Mouse (Mus musculus): ENCODE measurements around the gene Icam1.
"Not testable (repeated sequence)": the region's sequence is repeated elsewhere in the genome, so short reads cannot be mapped to it uniquely, and the experiment has no call there.

Icam1 gene

DNA sequence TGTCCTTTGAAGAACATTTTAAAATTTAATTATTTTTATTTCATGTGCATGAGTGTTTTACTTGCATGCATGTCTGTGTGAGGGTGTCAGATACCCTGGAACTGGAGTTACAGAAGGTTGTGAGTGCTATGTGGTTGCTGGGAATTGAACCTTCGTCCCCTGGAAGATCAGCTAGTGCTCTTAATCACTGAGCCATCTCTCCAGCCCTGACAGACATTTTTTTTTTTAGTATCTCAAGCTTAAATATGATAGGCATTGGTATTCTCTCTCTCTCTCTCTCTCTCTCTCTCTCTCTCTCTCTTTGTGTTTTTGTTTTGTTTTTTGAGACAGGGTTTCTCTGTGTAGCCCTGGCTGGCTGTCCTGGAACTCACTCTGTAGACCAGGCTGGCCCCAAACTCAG lies 29.0 kb downstream of the Icam1 start:
- not testable (repeated sequence) for DNase-seq (ENCODE audit: low read depth in 2 of 2, low spot score in 2 of 2)

DNA sequence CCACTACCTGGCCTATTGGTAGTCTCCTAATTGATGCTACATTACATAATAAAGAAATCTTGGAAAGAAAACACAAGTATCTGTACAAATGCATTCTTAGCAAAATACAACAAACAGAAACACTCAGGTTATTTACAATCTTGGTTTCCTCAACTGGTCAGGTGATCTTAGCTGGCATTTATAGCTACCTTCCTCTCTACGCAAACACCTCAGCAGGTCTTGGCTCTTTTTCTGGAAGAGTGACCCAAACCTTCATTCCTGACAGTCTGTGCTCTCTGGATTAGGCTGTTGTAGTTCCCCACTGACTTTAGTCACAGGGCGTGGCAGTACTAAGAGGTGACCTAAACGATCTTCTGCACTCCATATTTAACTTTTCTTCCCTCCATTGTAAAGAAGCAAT lies 29.4 kb downstream of the Icam1 start:
- no peak for DNase-seq (ENCODE audit: low read depth in 2 of 2, low spot score in 2 of 2)

DNA sequence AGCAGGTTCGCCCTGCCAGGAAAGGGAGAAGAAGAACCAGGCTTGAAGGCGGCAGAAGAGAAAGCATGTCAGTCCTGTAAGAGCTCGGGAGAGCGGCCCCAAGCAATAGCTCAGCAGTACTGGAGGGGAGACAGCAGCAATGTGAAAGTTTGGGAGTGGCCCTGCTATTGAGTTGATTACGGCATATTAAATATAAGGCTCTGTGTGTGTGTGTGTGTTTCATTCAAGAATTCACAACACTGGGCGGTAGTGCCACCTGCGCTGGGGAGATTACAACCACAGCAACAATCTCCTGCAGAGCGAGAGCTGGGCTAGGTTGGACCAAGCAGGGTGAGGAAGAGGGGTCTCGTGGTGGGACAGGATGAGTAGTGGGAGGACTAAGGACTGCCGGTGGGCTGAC lies 35.8 kb downstream of the Icam1 start:
- DNase-seq (ENCODE audit: low read depth in 2 of 2, low spot score in 2 of 2): no peak

DNA sequence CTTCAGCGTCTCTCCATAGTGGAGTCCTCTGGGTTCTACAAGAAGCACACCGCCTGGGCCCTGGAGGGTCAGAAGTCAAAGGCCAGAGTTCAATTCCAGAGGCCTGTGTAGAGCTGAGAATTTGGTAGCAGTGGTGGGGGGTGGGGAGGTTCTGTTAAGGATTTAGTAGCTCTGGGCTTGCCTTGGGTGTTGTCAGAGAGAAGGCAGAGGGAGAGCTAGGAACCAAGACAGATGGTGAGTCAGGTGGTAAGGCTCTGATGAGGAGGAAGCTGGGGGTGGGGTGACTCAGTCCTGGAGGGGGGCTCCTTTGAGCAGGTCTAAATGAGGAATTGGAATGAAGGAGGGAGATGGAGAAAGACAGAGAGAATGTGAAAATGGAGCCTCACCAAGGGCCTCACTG lies 47.1 kb downstream of the Icam1 start:
- no peak for DNase-seq (ENCODE audit: low read depth in 2 of 2, low spot score in 2 of 2)

DNA sequence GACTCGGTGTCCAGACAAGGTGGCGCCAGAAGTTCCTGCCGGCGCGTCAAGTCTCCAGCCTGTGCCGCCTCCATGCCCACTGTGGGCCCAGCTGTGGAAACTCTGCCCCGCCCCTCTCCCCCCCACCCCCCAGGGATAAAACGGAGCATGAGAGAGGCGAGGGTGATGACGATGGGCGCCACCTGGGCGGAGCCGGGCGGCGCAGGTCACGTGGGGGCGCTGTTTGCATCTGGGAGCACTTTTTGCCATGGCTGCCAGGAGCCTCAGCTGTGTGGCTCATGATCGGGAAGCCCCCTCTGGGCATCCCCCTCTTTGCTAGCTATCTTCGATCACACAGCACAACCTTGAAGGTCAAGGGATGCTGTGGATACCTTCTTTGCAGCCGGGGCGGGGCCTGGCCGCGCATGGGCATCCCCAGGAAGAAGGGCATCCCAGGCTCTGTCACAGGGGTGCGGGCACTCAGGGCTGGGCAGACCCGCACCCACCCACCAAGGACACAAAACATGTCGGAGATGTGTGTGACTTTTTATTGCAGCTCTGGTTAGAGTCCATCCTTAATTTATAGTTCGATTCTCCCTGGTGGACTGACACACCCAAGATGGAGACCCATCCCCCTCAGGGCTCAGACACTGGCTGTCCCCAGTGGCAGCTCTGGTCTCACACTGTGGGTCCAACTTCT lies 51.4 kb downstream of the Icam1 start, which contains the start of gene Zglp1:
Gene Zglp1 (minus strand): TSS at position 88 of the 679 bp plus-strand sequence.
- DNase-seq (ENCODE audit: low read depth in 2 of 2, low spot score in 2 of 2): no peak

DNA sequence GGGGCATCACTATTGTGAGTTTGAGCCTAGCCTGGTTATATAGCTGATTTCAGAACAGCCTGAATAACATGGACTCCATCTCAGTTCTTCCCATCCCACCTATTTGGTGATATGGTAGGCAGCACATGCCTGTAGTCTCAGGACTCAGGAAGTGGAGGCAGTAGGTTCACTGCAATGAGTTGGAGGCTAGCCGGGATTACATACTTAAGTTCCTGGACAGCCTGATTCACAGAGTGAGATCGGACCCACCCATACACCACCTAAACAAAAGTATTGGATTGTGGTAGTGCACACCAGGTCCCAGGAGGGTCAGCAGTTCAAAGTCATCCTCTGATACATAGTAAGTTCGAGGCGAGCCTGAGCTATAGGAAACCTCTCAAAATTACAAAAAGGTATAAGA lies 56.9 kb downstream of the Icam1 start:
- DNase-seq (ENCODE audit: low read depth in 2 of 2, low spot score in 2 of 2): no peak

DNA sequence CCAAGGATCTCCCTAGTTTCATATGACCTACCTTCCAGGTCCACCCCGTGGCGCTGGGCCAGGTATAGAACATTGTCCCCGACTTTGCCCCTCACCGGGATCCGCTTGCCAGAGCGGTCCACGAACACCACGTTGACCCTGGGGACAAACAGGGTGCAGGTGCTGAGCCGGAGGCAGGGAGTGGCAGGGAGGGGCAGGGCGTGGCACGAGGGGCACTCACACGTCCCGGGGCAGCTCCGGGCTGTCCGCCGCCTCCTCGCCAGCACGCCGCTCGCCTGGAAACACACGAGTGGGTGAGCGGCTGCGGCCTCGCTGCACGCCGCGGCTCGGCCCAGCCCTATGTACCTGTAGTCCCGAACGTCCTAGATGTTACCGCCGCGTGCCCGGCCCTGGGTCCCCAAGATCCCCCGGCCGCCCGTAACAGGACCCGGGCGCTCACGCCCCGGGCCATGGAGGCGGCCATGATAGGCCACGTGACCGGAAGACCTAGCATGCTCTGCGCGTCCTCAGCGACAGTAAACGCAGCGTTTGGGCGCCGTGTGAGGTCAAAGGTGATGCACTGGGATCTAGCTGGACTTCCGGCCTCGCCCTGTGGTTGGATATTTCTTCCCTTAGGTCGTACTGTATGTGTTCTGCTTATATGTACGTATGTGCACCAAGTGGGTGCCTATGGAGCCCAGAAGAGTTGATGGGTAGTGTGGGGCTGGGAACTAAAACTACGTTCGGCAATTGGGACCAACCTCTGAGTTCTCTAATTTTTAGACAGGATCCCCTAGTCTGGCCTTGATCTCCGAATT lies 57.5 kb downstream of the Icam1 start, which contains the start of the genes Gm49373 and Fdx1l:
Gene Gm49373 (minus strand): TSS at position 53 of the 797 bp plus-strand sequence.
Gene Fdx1l (minus strand): TSS at position 571 of the 797 bp plus-strand sequence.
- peak; percentile 65 to 76 for DNase-seq (ENCODE audit: low read depth in 2 of 2, low spot score in 2 of 2)

DNA sequence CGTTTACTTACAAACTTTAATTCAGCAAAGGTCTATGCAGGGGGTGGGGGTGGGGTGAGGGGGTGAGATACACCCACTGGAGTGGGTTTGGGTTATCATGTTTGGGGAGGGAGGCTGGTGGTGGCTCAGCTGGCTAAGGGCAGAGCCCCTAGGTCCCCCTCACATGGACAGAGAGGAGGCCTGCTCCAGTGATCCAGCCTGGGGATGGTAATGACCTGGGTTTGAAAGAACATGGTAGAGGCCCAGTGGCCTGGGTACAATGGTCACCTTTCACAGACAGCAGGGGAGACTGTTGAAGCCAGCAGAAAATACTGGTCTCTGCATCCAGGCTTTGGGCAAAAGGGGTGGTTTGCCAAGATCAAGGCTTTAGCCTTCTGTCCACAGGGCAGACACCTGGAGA lies 58.4 kb downstream of the Icam1 start:
- no peak for DNase-seq (ENCODE audit: low read depth in 2 of 2, low spot score in 2 of 2)

DNA sequence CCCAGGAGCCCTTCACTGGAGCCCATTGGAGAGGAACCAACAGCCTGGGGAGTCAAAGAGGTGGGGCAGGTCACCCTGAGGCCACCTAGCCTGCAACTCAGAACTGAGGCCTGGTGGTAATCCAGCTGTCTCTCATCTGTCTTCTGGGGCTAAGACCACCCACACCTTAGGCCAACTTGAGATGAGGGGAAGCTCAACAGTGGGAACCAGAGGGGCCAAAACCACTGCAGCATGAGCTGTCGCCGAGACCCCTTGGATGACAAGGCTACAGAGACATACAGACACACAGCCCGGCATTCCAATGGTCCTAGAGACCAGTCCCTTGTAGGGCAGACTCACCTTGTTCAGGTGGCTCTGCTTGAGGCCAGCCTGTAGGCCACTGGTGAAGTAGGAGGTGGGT lies 59.8 kb downstream of the Icam1 start:
- no peak for DNase-seq (ENCODE audit: low read depth in 2 of 2, low spot score in 2 of 2)

Data from CD8-positive naive resting alpha-beta T cell, adult 2 months (primary cell).